Mouse (Mus musculus): ENCODE results near the gene Gm20937. TPM values are rescaled to one million over a fixed set of nuclear protein-coding genes. Genes with fewer than 3 reads are reported as not detected.

Gene Gm20937
- not detected for polyA plus RNA-seq (2014; fragmentation: Illumina TruSeq; extraction: RNeasy Lipid Tissue Mini Kit (QIAGEN cat#74804); ENCODE audit: low read depth, low replicate concordance)

DNA sequence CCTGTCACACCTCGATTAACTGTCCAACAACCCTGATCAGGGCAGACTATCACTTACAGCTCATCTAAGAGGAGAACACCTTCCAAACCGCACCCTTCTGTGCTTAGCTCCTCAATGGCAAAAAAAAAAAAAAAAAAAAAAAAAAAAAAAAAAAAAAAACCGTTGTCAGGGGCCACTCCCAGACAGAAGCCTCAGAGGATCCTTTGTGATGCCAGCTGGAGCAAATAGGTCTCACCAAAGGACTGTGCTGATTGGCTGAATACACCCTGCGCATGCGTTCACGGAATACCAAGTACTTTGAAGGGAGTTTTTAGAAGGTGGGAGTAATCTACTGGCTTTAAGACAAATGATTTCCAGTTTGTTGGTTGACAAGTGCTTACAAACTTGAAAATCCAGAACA, at the start of gene Gm20937:
TSS of gene Gm20937 (minus strand) at position 101 of the 400 bp plus-strand sequence.

Other genes with a start within 250 kb of the Gm20937 start
- not detected for gene Gm20816, start 243.1 kb upstream of the Gm20937 start, polyA plus RNA-seq (2014; fragmentation: Illumina TruSeq; extraction: RNeasy Lipid Tissue Mini Kit (QIAGEN cat#74804); ENCODE audit: low read depth, low replicate concordance)

Measured in liver, adult 10 weeks (tissue).